Mouse (Mus musculus): ENCODE data around the gene Ccr5. TPM values are rescaled to one million over a fixed set of nuclear protein-coding genes. Genes with fewer than 3 reads are reported as not detected.

The Ccr5 gene
- polyA plus RNA-seq, 2 experiments = 0.42 to 1.6 TPM

DNA sequence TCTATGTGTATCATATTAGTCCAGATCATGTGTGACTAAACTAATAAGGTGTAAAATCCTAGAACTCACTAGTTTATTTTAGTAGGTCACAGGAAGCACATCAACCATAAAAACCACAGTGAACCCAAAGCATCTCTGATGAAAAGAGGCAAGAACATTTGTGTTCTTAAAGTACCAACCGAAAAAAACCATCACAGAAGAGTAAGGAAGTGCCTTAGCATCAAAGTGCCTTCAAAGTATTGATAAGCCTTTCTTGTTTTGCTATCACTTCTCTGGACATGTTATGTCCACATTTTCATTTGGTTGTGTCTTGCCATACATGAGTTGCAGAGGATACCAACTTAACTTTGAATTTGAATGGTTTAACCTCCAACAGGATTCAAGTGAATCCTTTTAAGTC is 21.0 kb upstream of the Ccr5 start:
- no peak for TF ChIP-seq CTCF (IDR thresholded peaks at IDR 0.05; ENCODE audit: low read depth)
- no peak for TF ChIP-seq EP300 (IDR thresholded peaks at IDR 0.05; ENCODE audit: low read depth)
- Histone ChIP-seq H3K4me2 (ENCODE audit: low read depth) (no peak overlapping the region), H3K27me3 (ENCODE audit: control insufficient read depth, insufficient read depth, low read length) (no peaks in the 10 kb centered on the region), H3K9ac (replicated peaks) (no peak overlapping the region), H3K4me1 (replicated peaks; ENCODE audit: control insufficient read depth in 2 of 2, insufficient read depth in 2 of 2, low read length in 1 of 2) (peaks cover 8 to 9% of the 10 kb centered on the region in 2 experiments), H3K36me3 (replicated peaks; ENCODE audit: control insufficient read depth, insufficient read depth, low read depth) (no peaks in the 10 kb centered on the region), H3K4me3 (ENCODE audit: insufficient read depth in 1 of 2, low read depth in 2 of 2, low read length in 2 of 2) (no peak overlapping the region), H3K9me3 (ENCODE audit: control insufficient read depth, low read length) (no peaks in the 10 kb centered on the region), H3K27ac (no peak overlapping the region)
- no peak for ATAC-seq (ENCODE audit: insufficient read depth)
- DNase-seq (ENCODE audit: low read depth in 3 of 3, low spot score in 3 of 3) = no peak
- 33% methylated on average over 1 of the region's 1 CpGs for WGBS (ENCODE audit: insufficient replicate concordance)

DNA sequence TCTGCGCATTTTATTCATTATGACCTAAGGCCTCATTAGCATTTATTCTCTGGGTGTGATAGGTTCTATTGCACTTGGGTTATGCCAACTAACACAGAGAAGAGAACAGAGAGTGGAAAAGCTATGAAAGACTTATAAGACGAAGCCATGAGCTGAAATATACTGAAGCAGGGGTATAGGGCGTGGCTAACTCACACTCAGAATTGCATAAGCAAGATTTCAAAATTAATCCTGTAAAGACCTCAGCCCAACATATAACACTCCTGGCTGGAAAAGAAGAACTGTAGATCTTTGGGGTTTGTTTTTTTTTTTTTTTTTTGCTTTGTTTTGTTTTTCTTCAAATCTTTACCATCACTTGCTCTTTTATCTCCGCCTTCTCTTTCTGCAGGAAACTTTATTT is 19.6 kb upstream of the Ccr5 start, which contains the start of gene Ccr2:
Ccr2 (plus strand) TSS at position 228 of the 400 bp plus-strand sequence.
- Histone ChIP-seq H3K9me3 (ENCODE audit: control insufficient read depth, low read length) (no peaks in the 10 kb centered on the region), H3K27ac (no peak within 1 kb of the TSS), H3K4me2 (ENCODE audit: low read depth) (no peak within 1 kb of the TSS), H3K9ac (replicated peaks) (no peak within 1 kb of the TSS), H3K36me3 (replicated peaks; ENCODE audit: control insufficient read depth, insufficient read depth, low read depth) (no peaks in the 10 kb centered on the region), H3K27me3 (ENCODE audit: control insufficient read depth, insufficient read depth, low read length) (no peaks in the 10 kb centered on the region), H3K4me1 (replicated peaks; ENCODE audit: control insufficient read depth in 2 of 2, insufficient read depth in 2 of 2, low read length in 1 of 2) (peaks cover 8 to 9% of the 10 kb centered on the region in 2 experiments), H3K4me3 (ENCODE audit: insufficient read depth in 1 of 2, low read depth in 2 of 2, low read length in 2 of 2) (no peak within 1 kb of the TSS)
- no peak for TF ChIP-seq CTCF (IDR thresholded peaks at IDR 0.05; ENCODE audit: low read depth)
- TF ChIP-seq EP300 (IDR thresholded peaks at IDR 0.05; ENCODE audit: low read depth) = no peak
- WGBS (ENCODE audit: insufficient replicate concordance) = 66% methylated on average over 4 of the region's 4 CpGs
- DNase-seq (ENCODE audit: low read depth in 3 of 3, low spot score in 3 of 3) = no peak
- ATAC-seq (ENCODE audit: insufficient read depth) = no peak

DNA sequence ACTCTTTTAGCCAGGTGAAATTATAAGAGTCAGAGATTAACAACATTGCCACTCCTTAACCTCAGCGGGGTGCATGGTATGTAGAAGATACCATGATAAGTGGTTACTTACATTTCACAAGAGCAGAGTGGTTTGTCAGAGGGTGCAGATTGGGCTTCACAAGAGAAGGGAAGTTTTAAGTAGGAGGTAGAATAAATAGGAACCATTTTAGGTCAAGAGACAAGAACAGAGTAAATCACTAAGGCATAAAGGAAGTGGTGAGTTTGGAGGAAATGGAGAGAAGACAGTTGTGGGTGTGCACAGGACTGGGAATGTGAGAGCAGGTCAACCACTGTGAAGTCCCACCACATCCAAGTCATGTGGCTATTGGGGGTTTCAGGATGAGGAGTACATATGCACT is 18.1 kb upstream of the Ccr5 start:
- 4% methylated on average over 1 of the region's 1 CpGs for WGBS (ENCODE audit: insufficient replicate concordance)
- peak; percentile 41; the same call in 1 of the 2 replicates for ATAC-seq (ENCODE audit: insufficient read depth)

DNA sequence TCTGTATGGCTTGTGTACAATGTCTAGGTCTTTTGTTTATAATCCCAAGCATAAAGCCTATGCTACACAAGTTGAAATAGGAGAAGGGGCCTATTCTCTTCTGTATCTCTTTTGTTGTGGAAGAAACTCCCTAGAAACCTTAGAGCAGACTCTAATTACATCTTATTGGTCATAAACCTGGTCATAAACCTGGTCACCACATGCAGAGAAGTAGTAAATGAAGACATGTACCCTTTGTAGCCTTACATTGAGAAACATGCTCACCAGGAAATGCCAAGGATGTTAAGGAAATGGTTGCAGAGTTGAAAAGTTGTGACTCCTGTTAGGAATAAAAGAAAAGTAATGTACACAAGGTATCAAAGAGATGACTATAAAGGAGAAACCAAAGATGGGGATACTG is 16.1 kb upstream of the Ccr5 start:
- ATAC-seq (ENCODE audit: insufficient read depth) (no peak), DNase-seq (ENCODE audit: low read depth in 3 of 3, low spot score in 3 of 3) (no peak)
- H3K9ac ChIP-seq (replicated peaks) = no peak overlapping the region
- H3K4me3 ChIP-seq (ENCODE audit: insufficient read depth in 1 of 2, low read depth in 2 of 2, low read length in 2 of 2) = no peak overlapping the region
- no peak for TF ChIP-seq CTCF (IDR thresholded peaks at IDR 0.05; ENCODE audit: low read depth)
- TF ChIP-seq EP300 (IDR thresholded peaks at IDR 0.05; ENCODE audit: low read depth) = no peak
- H3K36me3 ChIP-seq (replicated peaks; ENCODE audit: control insufficient read depth, insufficient read depth, low read depth) = no peaks in the 10 kb centered on the region
- H3K4me2 ChIP-seq (ENCODE audit: low read depth) = no peak overlapping the region
- no peaks in the 10 kb centered on the region for H3K9me3 ChIP-seq (ENCODE audit: control insufficient read depth, low read length)
- H3K4me1 ChIP-seq (replicated peaks; ENCODE audit: control insufficient read depth in 2 of 2, insufficient read depth in 2 of 2, low read length in 1 of 2) = peaks cover 17 to 23% of the 10 kb centered on the region in 2 experiments
- H3K27ac ChIP-seq = no peak overlapping the region
- H3K27me3 ChIP-seq (ENCODE audit: control insufficient read depth, insufficient read depth, low read length) = no peaks in the 10 kb centered on the region

More for the DNA sequence above, 18.1 kb upstream of the Ccr5 start:
- H3K4me2 ChIP-seq (ENCODE audit: low read depth) = no peak overlapping the region
- no peak for TF ChIP-seq CTCF (IDR thresholded peaks at IDR 0.05; ENCODE audit: low read depth)
- H3K9me3 ChIP-seq (ENCODE audit: control insufficient read depth, low read length) = no peaks in the 10 kb centered on the region
- no peak for DNase-seq (ENCODE audit: low read depth in 3 of 3, low spot score in 3 of 3)
- no peak overlapping the region for H3K9ac ChIP-seq (replicated peaks)
- no peaks in the 10 kb centered on the region for H3K36me3 ChIP-seq (replicated peaks; ENCODE audit: control insufficient read depth, insufficient read depth, low read depth)
- no peak overlapping the region for H3K4me3 ChIP-seq (ENCODE audit: insufficient read depth in 1 of 2, low read depth in 2 of 2, low read length in 2 of 2)
- H3K27me3 ChIP-seq (ENCODE audit: control insufficient read depth, insufficient read depth, low read length) = no peaks in the 10 kb centered on the region
- peaks cover 8 to 13% of the 10 kb centered on the region in 2 experiments for H3K4me1 ChIP-seq (replicated peaks; ENCODE audit: control insufficient read depth in 2 of 2, insufficient read depth in 2 of 2, low read length in 1 of 2)
- H3K27ac ChIP-seq = no peak overlapping the region

DNA sequence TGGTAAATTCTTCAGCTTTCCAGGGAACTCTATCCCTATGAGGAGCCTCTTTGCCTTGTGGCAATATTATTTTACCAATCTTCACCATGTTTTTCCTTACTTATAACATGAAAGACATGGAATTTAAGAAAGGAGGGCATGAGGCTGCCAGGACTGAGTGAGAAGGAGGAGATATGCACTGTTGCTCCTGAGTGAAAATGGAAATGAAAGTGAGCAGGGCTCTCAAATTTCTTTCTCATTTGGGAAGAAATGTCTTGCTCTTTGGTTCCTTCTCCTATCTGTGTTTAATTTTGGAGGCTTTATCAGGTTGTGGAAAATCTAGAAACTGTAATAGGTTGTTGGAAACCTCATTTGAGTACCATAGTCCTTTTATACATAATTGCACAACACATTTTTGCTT is 14.1 kb upstream of the Ccr5 start:
- H3K9ac ChIP-seq (replicated peaks) = no peak overlapping the region
- H3K36me3 ChIP-seq (replicated peaks; ENCODE audit: control insufficient read depth, insufficient read depth, low read depth) = no peaks in the 10 kb centered on the region
- DNase-seq (ENCODE audit: low read depth in 3 of 3, low spot score in 3 of 3) (no peak), ATAC-seq (ENCODE audit: insufficient read depth) (no peak)
- no peaks in the 10 kb centered on the region for H3K9me3 ChIP-seq (ENCODE audit: control insufficient read depth, low read length)
- TF ChIP-seq EP300 (IDR thresholded peaks at IDR 0.05; ENCODE audit: low read depth) (no peak), CTCF (IDR thresholded peaks at IDR 0.05; ENCODE audit: low read depth) (no peak)
- H3K27me3 ChIP-seq (ENCODE audit: control insufficient read depth, insufficient read depth, low read length) = no peaks in the 10 kb centered on the region
- no peak overlapping the region for H3K4me3 ChIP-seq (ENCODE audit: insufficient read depth in 1 of 2, low read depth in 2 of 2, low read length in 2 of 2)
- peaks cover 23 to 25% of the 10 kb centered on the region in 2 experiments for H3K4me1 ChIP-seq (replicated peaks; ENCODE audit: control insufficient read depth in 2 of 2, insufficient read depth in 2 of 2, low read length in 1 of 2)
- no peak overlapping the region for H3K4me2 ChIP-seq (ENCODE audit: low read depth)
- no peak overlapping the region for H3K27ac ChIP-seq

Measured in liver, embryonic 14.5 days (tissue).